Mouse (Mus musculus): ENCODE data around the gene Igdcc3.
A peak's percentile ranks its signal among the peaks of the same experiment; 100 is the strongest.

- TF ChIP-seq CTCF (IDR thresholded peaks at IDR 0.05; ENCODE audit: low read depth, low read length) = peak; percentile 26; the same call in 1 of the 2 replicates
- no peak for TF ChIP-seq POLR2A (IDR thresholded peaks at IDR 0.05; ENCODE audit: borderline replicate concordance, low read depth, low read length)
Measured at GRCm38 (mm10) chr9:65123552-65124168, 17.3 kb upstream of the Igdcc3 start.

Measured in bone marrow macrophage, adult 2 months (primary cell).